Mouse (Mus musculus) heart, embryonic 12.5 days (tissue): ENCODE data around the gene Ttll1. TPM values are rescaled to one million over a fixed set of nuclear protein-coding genes. Genes with fewer than 3 reads are reported as not detected.
A peak's percentile ranks its signal among the peaks of the same experiment; 100 is the strongest.

ENCODE experiments used
- ATAC-seq: fragments of 200-750 bp; cut with Nextera tagmentation; 2 replicates; pipeline ENCODE4 v1.8.0; 2017; ENCODE audit warnings: moderate TSS enrichment, moderate library complexity; ENCODE audit not compliant: insufficient number of reproducible peaks, low FRiP score
- H3K27ac ChIP-seq: fragments of 300-500 bp; sonication (generic); 2 replicates; pipeline ENCODE4 v1.5.1; 2016; ENCODE audit warnings: mild to moderate bottlenecking, moderate library complexity; ENCODE audit not compliant: poor library complexity, severe bottlenecking
- H3K27me3 ChIP-seq: fragments of 300-500 bp; sonication (generic); replicated peaks from 2 replicates; pipeline ENCODE4 v1.6.1; 2016; ENCODE audit warnings: mild to moderate bottlenecking, moderate library complexity
- H3K36me3 ChIP-seq: fragments of 300-500 bp; sonication (generic); 2 replicates; pipeline ENCODE4 v1.6.1; 2016; ENCODE audit warnings: mild to moderate bottlenecking, moderate library complexity
- H3K4me1 ChIP-seq: fragments of 300-500 bp; sonication (generic); replicated peaks from 2 replicates; pipeline ENCODE4 v1.6.1; 2016; ENCODE audit warnings: mild to moderate bottlenecking
- H3K4me2 ChIP-seq: fragments of 300-500 bp; sonication (generic); 2 replicates; pipeline ENCODE4 v1.6.1; 2016; ENCODE audit warnings: mild to moderate bottlenecking, moderate library complexity
- H3K4me3 ChIP-seq: fragments of 300-500 bp; sonication (generic); 2 replicates; pipeline ENCODE4 v1.5.1; 2016; ENCODE audit warnings: mild to moderate bottlenecking
- H3K9ac ChIP-seq: fragments of 300-500 bp; sonication (generic); 2 replicates; pipeline ENCODE4 v1.6.1; 2016; ENCODE audit warnings: mild to moderate bottlenecking, moderate library complexity
- H3K9me3 ChIP-seq: fragments of 300-500 bp; sonication (generic); replicated peaks from 2 replicates; pipeline ENCODE4 v1.6.1; 2016; ENCODE audit warnings: mild to moderate bottlenecking, moderate library complexity
- WGBS: fragments of 180-500 bp; shearing (Covaris S2); methylation state at CpG from one replicate; pipeline ENCODE4 v1.1.7; 2016; 5-methylcytosine and 5-hydroxymethylcytosine counted together
- microRNA-seq: library from miRNA; unstranded; fragments of <30 nt; microRNA quantifications from one replicate; pipeline ENCODE4, GENCODE M21; 2017
- polyA plus RNA-seq: library from polyadenylated mRNA; unstranded; fragments of >200 nt; fragmentation: Nextera tagmentation; extraction: Ambion mirVana; gene quantifications from 2 replicates; pipeline ENCODE4 v1.2.1, GENCODE M21; 2016

Ttll1 gene
- polyA plus RNA-seq, 1 experiment from 2014 or later, result 25.4 TPM

- peaks cover 70% of the 10 kb centered on the region for H3K4me1 ChIP-seq
- H3K27ac ChIP-seq, result peak overlapping the region; percentile 46; the same call in 1 of the 2 replicates
- no peaks in the 10 kb centered on the region for H3K36me3 ChIP-seq
- 43% methylated on average over 5 of the region's 5 CpGs for WGBS
- H3K4me2 ChIP-seq, result peak overlapping the region; percentile 5
- H3K27me3 ChIP-seq, result no peaks in the 10 kb centered on the region
- no peak overlapping the region for H3K4me3 ChIP-seq
- no peak overlapping the region for H3K9ac ChIP-seq
- no peaks in the 10 kb centered on the region for H3K9me3 ChIP-seq
- ATAC-seq, result no peak
Observed at GRCm38 (mm10) chr15:83440726-83441125, 70.0 kb downstream of the Ttll1 start.

- H3K4me1 ChIP-seq, result peaks cover 67% of the 10 kb centered on the region
Observed at GRCm38 (mm10) chr15:83436541-83436940, 74.2 kb downstream of the Ttll1 start.

GRCm38 (mm10) chr15:83435324-83436090 is 75.2 kb downstream of the Ttll1 start:
- Histone ChIP-seq H3K9me3 (no peaks in the 10 kb centered on the region), H3K4me2 (no peak overlapping the region), H3K4me3 (no peak overlapping the region), H3K36me3 (no peaks in the 10 kb centered on the region), H3K27me3 (no peaks in the 10 kb centered on the region), H3K27ac (peak overlapping the region; percentile 5; the same call in 1 of the 2 replicates), H3K4me1 (peaks cover 65% of the 10 kb centered on the region), H3K9ac (no peak overlapping the region)
- WGBS, result 63% methylated on average over 8 of the region's 8 CpGs
- no peak for ATAC-seq

More at GRCm38 (mm10) chr15:83436541-83436940, 74.2 kb downstream of the Ttll1 start:
- no peak for ATAC-seq
- H3K27me3 ChIP-seq, result no peaks in the 10 kb centered on the region
- no peak overlapping the region for H3K4me2 ChIP-seq
- 85% methylated on average over 9 of the region's 9 CpGs for WGBS
- no peaks in the 10 kb centered on the region for H3K9me3 ChIP-seq
- no peak overlapping the region for H3K27ac ChIP-seq
- H3K36me3 ChIP-seq, result no peaks in the 10 kb centered on the region
- H3K4me3 ChIP-seq, result no peak overlapping the region
- no peak overlapping the region for H3K9ac ChIP-seq

GRCm38 (mm10) chr15:83434692-83435091 is 76.0 kb downstream of the Ttll1 start:
- H3K9me3 ChIP-seq, result no peaks in the 10 kb centered on the region
- peaks cover 64% of the 10 kb centered on the region for H3K4me1 ChIP-seq
- H3K9ac ChIP-seq, result no peak overlapping the region
- no peak overlapping the region for H3K4me2 ChIP-seq
- 67% methylated on average over 4 of the region's 4 CpGs for WGBS
- H3K27ac ChIP-seq, result no peak overlapping the region
- H3K4me3 ChIP-seq, result no peak overlapping the region
- no peaks in the 10 kb centered on the region for H3K36me3 ChIP-seq
- ATAC-seq, result no peak
- H3K27me3 ChIP-seq, result no peaks in the 10 kb centered on the region

Small RNA genes within 50 kb of the gene (microRNA-seq; reads per million reads assigned to microRNA genes)
- not detected for gene Gm24575

Other genes starting within 250 kb of the Ttll1 start
- 29.4 and 31.6 TPM in 2 replicates for gene Arfgap3, start 160.6 kb downstream of the Ttll1 start, polyA plus RNA-seq
- 70.8 and 72.0 TPM in 2 replicates for gene Pacsin2, start 46.3 kb downstream of the Ttll1 start, polyA plus RNA-seq
- 31.2 and 35.4 TPM in 2 replicates for gene Bik, start 16.0 kb upstream of the Ttll1 start, polyA plus RNA-seq
- 119 and 125 TPM in 2 replicates for gene Tspo, start 52.7 kb upstream of the Ttll1 start, polyA plus RNA-seq
- gene Mcat, start 52.9 kb upstream of the Ttll1 start, polyA plus RNA-seq, result 34.4 and 34.8 TPM in 2 replicates
- gene Ttll12, start 84.3 kb upstream of the Ttll1 start, polyA plus RNA-seq, result 29.2 and 29.3 TPM in 2 replicates
- gene Scube1, start 214.1 kb upstream of the Ttll1 start, polyA plus RNA-seq, result 16.3 and 16.6 TPM in 2 replicates